Mouse (Mus musculus) midbrain, postnatal 0 days (tissue): ENCODE results near the gene Dctn2. TPM values are rescaled to one million over a fixed set of nuclear protein-coding genes. Genes with fewer than 3 reads are reported as not detected.

Experiments used
- ATAC-seq: fragments of 200-750 bp; cut with Nextera tagmentation; 2 replicates; pipeline ENCODE4 v1.8.0; 2017; ENCODE audit warnings: moderate number of reproducible peaks, mild to moderate bottlenecking, moderate TSS enrichment, moderate library complexity; ENCODE audit not compliant: low FRiP score
- DNase-seq: peaks from one replicate; pipeline ENCODE4 v3.0.0-alpha.2; 2015; ENCODE audit warnings: low spot score
- H3K27ac ChIP-seq: fragments of 300-500 bp; sonication (generic); 2 replicates; pipeline ENCODE4 v1.5.1; 2014; ENCODE audit warnings: low read depth, mild to moderate bottlenecking, low read length, mixed read lengths
- H3K27me3 ChIP-seq: fragments of 300-500 bp; sonication (generic); 2 replicates; pipeline ENCODE4 v1.6.1; 2014; ENCODE audit warnings: low read length, control low read depth, mixed read lengths; ENCODE audit not compliant: insufficient read depth
- H3K36me3 ChIP-seq: fragments of 300-500 bp; sonication (generic); 2 replicates; pipeline ENCODE4 v1.6.1; 2014; ENCODE audit warnings: low read length, control low read depth, mixed read lengths; ENCODE audit not compliant: insufficient read depth
- H3K4me1 ChIP-seq: fragments of 300-500 bp; sonication (generic); 2 replicates; pipeline ENCODE4 v1.6.1; 2014; ENCODE audit warnings: mild to moderate bottlenecking, control low read depth, antibody characterized with exemption, low read length, mixed read lengths; ENCODE audit not compliant: insufficient read depth
- H3K4me2 ChIP-seq: fragments of 300-500 bp; sonication (generic); 2 replicates; pipeline ENCODE4 v1.6.1; 2014; ENCODE audit warnings: low read depth, mild to moderate bottlenecking, low read length, mixed read lengths; ENCODE audit not compliant: poor library complexity, severe bottlenecking
- H3K4me3 ChIP-seq: fragments of 300-500 bp; sonication (generic); 2 replicates; pipeline ENCODE4 v1.5.1; 2014; ENCODE audit warnings: low read depth, mild to moderate bottlenecking, low read length, moderate library complexity
- H3K9ac ChIP-seq: fragments of 300-500 bp; sonication (generic); replicated peaks from 2 replicates; pipeline ENCODE4 v1.6.1; 2014; ENCODE audit warnings: mild to moderate bottlenecking, low read length, moderate library complexity, mixed read lengths; ENCODE audit not compliant: poor library complexity, severe bottlenecking
- H3K9me3 ChIP-seq: fragments of 300-500 bp; sonication (generic); 2 replicates; pipeline ENCODE4 v1.6.1; 2016; ENCODE audit warnings: low read length, control low read depth
- CTCF ChIP-seq: IDR thresholded peaks from 2 replicates; pipeline ENCODE4 v1.5.1; 2016; ENCODE audit warnings: antibody characterized with exemption, mild to moderate bottlenecking
- WGBS: fragments of 180-500 bp; shearing (Covaris S2); extraction: QIAGEN DNeasy Blood & Tissue Kit; methylation state at CpG from one replicate; pipeline ENCODE4 v1.1.7; 2014; 5-methylcytosine and 5-hydroxymethylcytosine counted together
- polyA plus RNA-seq: library from polyadenylated mRNA; unstranded; fragments of >200 nt; fragmentation: Nextera tagmentation; extraction: Ambion mirVana; gene quantifications from 2 replicates; pipeline ENCODE4 v1.2.1, GENCODE M21; 2015
- total RNA-seq: library from RNA; depleted of rRNA; stranded (reverse); fragments of >200 nt; gene quantifications from 2 replicates; pipeline ENCODE4 v1.2.3, GENCODE M21; 2014

Gene Dctn2
- total and polyA plus RNA-seq, 2 experiments from 2014 or later, result 274 to 318 TPM

- Histone ChIP-seq H3K4me3 (no peak overlapping the region), H3K36me3 (peaks cover 52% of the 10 kb centered on the region), H3K9ac (no peak overlapping the region), H3K4me1 (peaks cover 14% of the 10 kb centered on the region), H3K9me3 (no peaks in the 10 kb centered on the region), H3K27ac (no peak overlapping the region), H3K27me3 (no peaks in the 10 kb centered on the region), H3K4me2 (no peak overlapping the region)
- WGBS, result 85% methylated on average over 10 of the region's 11 CpGs
- no peak for ATAC-seq
- no peak for DNase-seq
- TF ChIP-seq CTCF, result no peak
Observed at GRCm38 (mm10) chr10:127284724-127285500, 18.7 kb downstream of the Dctn2 start.

- H3K9ac ChIP-seq, result peak overlapping the region; percentile 29; the same call in 1 of the 2 replicates
- H3K4me3 ChIP-seq, result no peak overlapping the region
- 60% methylated on average over 13 of the region's 13 CpGs for WGBS
- DNase-seq (no peak), ATAC-seq (no peak)
- TF ChIP-seq CTCF, result no peak
- no peaks in the 10 kb centered on the region for H3K9me3 ChIP-seq
- peaks cover 52% of the 10 kb centered on the region for H3K36me3 ChIP-seq
- no peak overlapping the region for H3K27ac ChIP-seq
- peaks cover 14% of the 10 kb centered on the region for H3K4me1 ChIP-seq
- H3K4me2 ChIP-seq, result no peak overlapping the region
- H3K27me3 ChIP-seq, result no peaks in the 10 kb centered on the region
Observed at GRCm38 (mm10) chr10:127285644-127286043, 19.5 kb downstream of the Dctn2 start.

- ATAC-seq (no peak), DNase-seq (no peak)
- no peaks in the 10 kb centered on the region for H3K9me3 ChIP-seq
- TF ChIP-seq CTCF, result no peak
- H3K4me2 ChIP-seq, result no peak overlapping the region
- H3K27ac ChIP-seq, result no peak overlapping the region
- peaks cover 52% of the 10 kb centered on the region for H3K36me3 ChIP-seq
- H3K4me1 ChIP-seq, result peaks cover 14% of the 10 kb centered on the region
- no peaks in the 10 kb centered on the region for H3K27me3 ChIP-seq
- no peak overlapping the region for H3K4me3 ChIP-seq
- WGBS, result 72% methylated on average over 7 of the region's 7 CpGs
- H3K9ac ChIP-seq, result peak overlapping the region; percentile 29; the same call in 1 of the 2 replicates
Observed at GRCm38 (mm10) chr10:127286194-127286593, 20.0 kb downstream of the Dctn2 start.

- ATAC-seq (no peak), DNase-seq (no peak)
- WGBS, result 43% methylated on average over 7 of the region's 7 CpGs
- Histone ChIP-seq H3K4me1 (peaks cover 17% of the 10 kb centered on the region), H3K36me3 (peaks cover 46% of the 10 kb centered on the region), H3K27me3 (no peaks in the 10 kb centered on the region), H3K4me2 (peak overlapping the region; percentile 80), H3K4me3 (0 out of 2 replicates have a peak overlapping the region, but pooled peaks have one; percentile 68), H3K9ac (0 out of 2 replicates have a peak overlapping the region, but pooled peaks have one; percentile 29), H3K27ac (no peak overlapping the region), H3K9me3 (no peaks in the 10 kb centered on the region)
- no peak for TF ChIP-seq CTCF
Observed at GRCm38 (mm10) chr10:127286730-127287129, 20.6 kb downstream of the Dctn2 start.

- Histone ChIP-seq H3K36me3 (peaks cover 40% of the 10 kb centered on the region), H3K27me3 (no peaks in the 10 kb centered on the region), H3K4me3 (peak overlapping the region; percentile 68), H3K9ac (peak overlapping the region; percentile 25; the same call in 1 of the 2 replicates), H3K4me1 (peaks cover 17% of the 10 kb centered on the region), H3K27ac (peak overlapping the region; percentile 95), H3K4me2 (peak overlapping the region; percentile 80), H3K9me3 (no peaks in the 10 kb centered on the region)
- ATAC-seq, result no peak
- WGBS, result 63% methylated on average over 15 of the region's 15 CpGs
- TF ChIP-seq CTCF, result no peak
- no peak for DNase-seq
Observed at GRCm38 (mm10) chr10:127287271-127287935, 21.2 kb downstream of the Dctn2 start.

- peak overlapping the region; percentile 80 for H3K4me2 ChIP-seq
- no peaks in the 10 kb centered on the region for H3K9me3 ChIP-seq
- H3K36me3 ChIP-seq, result peaks cover 34% of the 10 kb centered on the region
- DNase-seq (no peak), ATAC-seq (no peak)
- H3K9ac ChIP-seq, result peak overlapping the region; percentile 84
- 0% methylated on average over 3 of the region's 3 CpGs for WGBS
- peaks cover 17% of the 10 kb centered on the region for H3K4me1 ChIP-seq
- H3K27ac ChIP-seq, result peak overlapping the region; percentile 95
- no peak for TF ChIP-seq CTCF
- peak overlapping the region; percentile 68 for H3K4me3 ChIP-seq
- H3K27me3 ChIP-seq, result no peaks in the 10 kb centered on the region
Observed at GRCm38 (mm10) chr10:127287936-127288293, 21.7 kb downstream of the Dctn2 start.
